Mouse (Mus musculus): ENCODE measurements around the gene Gpcpd1.
"Not testable (repeated sequence)": the region's sequence is repeated elsewhere in the genome, so short reads cannot be mapped to it uniquely, and the experiment has no call there.

Gpcpd1 gene

GRCm38 (mm10) chr2:132587240-132587779 lies at the start of gene Gpcpd1:
Gpcpd1 (minus strand) TSS chr2:132587729.
- DNase-seq: no peak

GRCm38 (mm10) chr2:132636534-132636933 lies 49.0 kb upstream of the Gpcpd1 start:
- no peak for DNase-seq

- DNase-seq: no peak
These were observed 41.1 kb upstream of the Gpcpd1 start for GRCm38 (mm10) chr2:132628626-132629025.

DNA sequence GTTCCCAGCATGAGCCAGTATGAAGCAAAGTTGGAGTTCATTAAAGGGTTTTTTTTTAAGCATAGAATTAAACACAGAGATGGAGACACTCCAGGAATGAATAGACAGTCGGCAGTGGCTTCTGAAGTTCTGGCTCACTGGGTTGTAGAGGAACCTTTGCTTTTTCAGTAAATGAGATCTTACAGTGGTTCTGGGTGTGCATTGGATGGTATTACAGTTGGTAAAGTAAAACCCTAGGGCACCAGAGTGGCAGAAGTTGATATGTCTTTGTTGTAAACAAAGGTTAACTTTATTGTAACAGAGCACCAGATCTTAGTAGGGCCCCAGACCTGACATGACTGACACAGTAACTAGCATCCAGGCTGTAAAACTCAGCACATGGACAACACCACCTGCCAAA lies 35.6 kb upstream of the Gpcpd1 start:
- DNase-seq: no peak

GRCm38 (mm10) chr2:132617693-132618092 lies 30.2 kb upstream of the Gpcpd1 start:
- no peak for DNase-seq

DNA sequence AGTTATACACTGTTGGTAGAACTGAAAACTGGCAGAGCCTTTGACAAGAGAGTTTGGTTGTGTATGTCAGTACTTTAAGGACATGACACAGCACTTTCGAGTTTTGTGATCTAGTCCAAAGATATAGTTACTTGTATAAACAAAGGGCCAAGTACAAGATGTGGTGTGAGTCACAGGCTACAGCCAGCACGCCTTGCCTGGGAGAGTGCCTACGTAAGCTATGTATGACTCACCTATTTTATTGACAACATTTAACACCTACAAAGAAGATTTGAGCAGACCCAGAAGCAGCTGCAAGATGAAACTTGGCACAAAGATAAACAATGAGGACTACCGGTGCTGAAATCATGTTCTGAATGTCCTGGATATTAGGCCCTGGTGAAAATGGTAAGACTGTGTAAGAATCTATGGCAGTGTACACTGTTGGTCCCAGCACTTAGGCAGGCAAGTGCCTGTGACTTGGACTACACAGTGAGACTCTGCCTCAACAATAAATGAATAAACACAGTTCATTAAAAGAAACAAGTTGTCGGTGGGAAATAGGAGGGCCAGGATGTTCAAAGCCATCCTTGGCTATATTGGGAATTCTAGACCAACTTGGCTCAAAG lies 26.2 kb upstream of the Gpcpd1 start:
- no peak for DNase-seq

DNA sequence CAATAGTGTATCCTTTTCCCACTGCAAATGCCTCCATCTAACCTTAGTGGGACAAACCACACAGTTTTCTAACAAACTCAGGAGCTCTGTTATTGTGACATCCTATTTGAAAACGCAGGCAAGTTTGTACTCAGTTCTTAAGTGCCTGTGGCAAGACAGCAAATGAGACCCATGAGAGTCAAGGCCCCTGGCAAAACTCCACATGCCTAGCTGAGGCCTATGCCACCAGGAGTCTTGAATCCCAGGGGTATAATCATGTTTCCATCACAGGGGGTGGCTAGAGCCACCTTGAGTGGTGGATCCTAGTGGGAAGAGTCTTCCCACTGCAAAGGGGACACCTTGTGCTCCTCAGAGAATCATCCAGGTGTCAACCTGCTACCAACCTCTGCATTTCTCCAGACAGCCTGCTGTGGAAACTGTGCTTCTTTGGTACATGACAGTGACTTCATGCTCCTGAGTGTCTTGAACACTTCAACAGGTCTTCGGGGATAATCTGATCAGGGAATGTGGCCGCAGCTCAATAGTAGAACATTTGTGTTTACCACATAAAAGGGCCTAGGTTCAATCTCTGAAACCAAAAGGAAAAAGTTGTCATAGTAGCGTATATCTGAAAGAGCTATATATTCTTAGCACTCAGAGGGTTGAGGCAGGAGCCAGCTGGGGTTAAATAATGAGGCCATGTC lies 24.2 kb upstream of the Gpcpd1 start:
- no peak for DNase-seq

DNA sequence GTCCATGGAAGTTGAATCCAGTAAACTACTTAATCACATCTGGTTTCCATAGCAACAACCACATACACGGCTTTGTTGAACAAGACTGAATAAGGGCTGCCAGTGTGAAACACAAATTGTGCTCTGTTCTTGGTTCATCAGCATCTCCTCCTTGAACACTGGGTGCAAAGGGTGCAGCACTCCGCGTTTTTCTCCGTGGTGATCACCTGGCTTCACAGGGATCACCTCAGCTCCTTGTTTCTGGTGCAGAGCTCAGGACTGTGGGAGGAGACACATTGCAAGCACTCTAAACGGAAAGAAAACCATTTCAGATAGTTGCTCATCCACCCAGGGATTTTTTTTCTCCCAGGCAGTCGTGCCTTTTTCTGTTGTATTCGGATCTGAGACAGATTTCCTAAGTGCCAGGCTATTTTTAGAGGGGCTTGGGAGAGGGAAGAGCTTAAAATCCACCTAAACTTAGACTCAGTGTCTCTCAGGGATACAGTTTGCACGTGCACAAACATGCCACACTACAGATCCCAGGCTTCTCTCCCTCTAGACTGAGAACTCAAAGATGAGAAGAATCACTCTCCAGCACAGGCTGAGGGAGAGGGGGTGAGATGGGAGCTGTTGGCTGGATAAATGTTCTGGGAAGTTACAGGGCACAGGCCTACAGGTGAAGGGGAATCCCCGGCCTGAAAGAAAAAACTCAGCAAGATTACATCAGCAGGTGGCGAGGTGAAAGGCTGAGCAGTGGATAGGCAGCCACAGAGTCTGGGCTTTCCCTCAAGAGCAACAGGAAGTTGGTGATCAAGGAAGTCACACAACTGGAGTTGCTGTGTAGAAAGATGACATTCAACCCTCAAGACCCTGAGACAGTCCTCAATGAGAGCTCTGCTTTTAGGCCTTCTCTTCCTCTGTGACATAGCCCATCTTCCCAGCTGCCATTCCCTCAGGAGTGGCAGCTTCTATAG lies 19.9 kb upstream of the Gpcpd1 start:
- no peak for DNase-seq

- DNase-seq: no peak
These were observed 18.4 kb upstream of the Gpcpd1 start for GRCm38 (mm10) chr2:132605795-132606563.

GRCm38 (mm10) chr2:132604922-132605321 lies 17.4 kb upstream of the Gpcpd1 start:
- no peak for DNase-seq

DNA sequence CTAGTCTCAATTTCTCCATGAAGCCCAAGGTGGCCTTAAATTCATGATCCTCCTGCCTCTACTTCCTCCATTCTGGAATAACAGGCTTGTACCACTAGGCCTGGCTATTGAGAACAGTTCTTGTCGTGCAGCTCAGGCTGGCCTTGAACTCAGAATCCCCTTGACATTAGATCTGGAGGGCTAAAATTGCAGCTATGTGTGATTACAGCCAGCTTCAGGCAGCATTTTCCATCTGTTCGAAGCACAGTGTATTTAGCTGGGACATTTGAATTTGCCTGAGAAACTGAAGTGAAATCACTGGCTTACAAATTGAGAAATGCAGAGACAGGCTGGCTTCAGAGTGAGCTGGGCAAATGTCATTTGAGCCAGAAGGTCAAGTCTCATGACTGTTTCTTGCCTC lies 16.2 kb upstream of the Gpcpd1 start:
- DNase-seq: no peak

- DNase-seq: no peak
These were observed 14.2 kb upstream of the Gpcpd1 start for GRCm38 (mm10) chr2:132601777-132602176.

- DNase-seq: no peak
These were observed 12.6 kb upstream of the Gpcpd1 start for GRCm38 (mm10) chr2:132600081-132600480.

DNA sequence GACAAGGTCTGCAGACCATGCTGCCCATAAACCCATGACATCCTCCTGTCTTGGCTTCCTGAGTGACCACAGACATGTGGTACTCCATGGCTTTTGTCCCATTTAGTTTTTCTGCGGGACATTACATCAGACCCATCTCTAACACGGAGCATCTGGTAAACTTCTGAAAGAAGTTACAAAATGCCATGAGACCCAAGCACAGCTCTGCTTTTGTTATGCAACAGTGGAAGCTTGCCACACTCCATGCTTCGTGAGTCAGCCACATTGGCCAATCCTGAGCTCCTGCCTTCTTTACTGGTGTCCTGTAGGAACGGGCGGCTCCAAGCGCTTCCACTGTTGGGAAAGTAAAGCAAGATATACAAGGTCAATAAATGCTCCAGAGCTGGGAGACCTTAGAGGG lies 11.6 kb upstream of the Gpcpd1 start:
- DNase-seq: no peak

DNA sequence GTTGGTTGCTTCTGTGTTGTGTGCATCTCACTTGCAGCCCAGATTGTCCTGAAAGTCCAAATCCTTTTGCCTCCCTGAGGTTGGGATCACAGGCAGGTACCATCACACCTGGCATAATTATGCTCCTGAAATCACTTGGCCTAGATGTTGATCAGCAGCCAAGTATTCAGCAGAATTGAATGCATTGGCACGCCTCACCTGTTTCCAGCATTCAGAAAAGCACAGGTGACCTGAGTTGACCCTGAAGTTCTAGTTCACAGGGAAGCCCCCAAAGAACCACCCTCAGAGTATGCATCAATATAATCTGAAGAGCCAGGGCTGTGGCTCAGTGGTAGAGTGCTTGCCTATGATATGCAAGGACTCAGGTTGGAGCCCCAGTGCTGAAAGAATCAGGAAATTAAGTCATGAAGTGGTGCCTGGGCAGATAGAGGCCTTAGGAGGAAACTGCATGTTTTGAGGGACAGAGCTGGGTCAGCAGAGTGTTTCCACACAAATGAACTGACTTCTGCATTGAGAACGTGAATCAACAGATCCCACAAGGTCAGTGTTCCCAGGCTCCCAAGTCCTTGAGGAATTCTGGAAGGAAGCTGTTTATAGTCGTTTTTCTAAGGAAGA lies 10.4 kb upstream of the Gpcpd1 start:
- DNase-seq: no peak

- DNase-seq: no peak
These were observed 9.7 kb upstream of the Gpcpd1 start for GRCm38 (mm10) chr2:132597226-132597625.

- DNase-seq: peak; percentile 68 to 71
These were observed 8.2 kb upstream of the Gpcpd1 start for GRCm38 (mm10) chr2:132595601-132596235.

GRCm38 (mm10) chr2:132592126-132592525 lies 4.6 kb upstream of the Gpcpd1 start:
- no peak for DNase-seq

DNA sequence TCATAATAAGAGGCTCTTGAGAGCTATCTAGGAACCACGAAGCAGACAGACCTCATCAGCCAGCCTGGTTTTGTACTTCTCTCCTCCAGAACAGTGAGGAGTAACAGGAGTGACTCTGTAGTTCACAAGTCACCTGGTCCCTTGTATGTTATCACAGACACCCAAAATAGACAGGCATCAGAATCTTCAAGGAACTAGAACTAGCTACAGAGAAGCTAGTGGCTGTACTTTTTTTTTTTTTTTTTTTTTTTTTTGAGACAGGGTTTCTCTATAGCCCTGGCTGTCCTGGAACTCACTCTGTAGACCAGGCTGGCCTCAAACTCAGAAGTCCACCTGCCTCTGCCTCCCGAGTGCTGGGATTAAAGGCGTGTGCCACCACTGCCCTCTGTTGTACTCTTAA lies 4.0 kb upstream of the Gpcpd1 start:
- not testable (repeated sequence) for DNase-seq

DNA sequence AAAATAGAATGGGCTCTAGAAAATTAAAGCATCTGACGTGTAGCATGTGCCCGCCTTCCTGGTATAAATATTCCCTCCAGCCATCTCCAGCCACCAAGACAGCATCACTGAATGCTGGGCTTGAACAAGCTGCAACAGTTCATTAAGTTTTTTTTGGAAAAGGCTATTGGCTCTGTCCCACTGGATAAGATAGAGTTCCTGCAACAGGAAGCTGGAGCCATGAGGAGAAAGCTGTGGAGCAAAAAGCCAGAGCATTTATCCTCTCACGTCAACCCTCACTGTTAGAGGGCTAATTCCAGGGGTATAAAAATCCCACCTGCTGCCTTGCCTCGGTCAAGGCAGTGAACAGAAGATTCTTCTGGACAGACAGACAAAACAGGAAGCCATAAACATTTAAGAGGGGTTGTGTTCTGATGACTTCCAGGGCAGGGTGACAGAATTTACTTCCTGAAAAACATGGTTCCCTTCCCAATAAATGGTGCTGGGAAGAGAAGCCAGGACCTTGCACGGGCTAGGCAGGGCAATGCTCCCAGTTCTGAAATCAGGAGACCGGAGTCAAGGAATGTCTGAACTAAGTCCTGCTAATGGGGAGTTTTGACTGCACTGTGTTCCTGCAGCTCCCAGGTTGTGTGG lies 2.5 kb upstream of the Gpcpd1 start:
- DNase-seq: no peak

- DNase-seq: no peak
These were observed 1.5 kb downstream of the Gpcpd1 start for GRCm38 (mm10) chr2:132586006-132586405.

Measured in cerebellum, postnatal 10 days (tissue).